Mouse (Mus musculus) ES-Bruce4 (cell line): ENCODE results near the gene Hoxc11.

Experiments
- CTCF ChIP-seq: IDR thresholded peaks from one replicate; pipeline ENCODE4 v1.8.1; 2011; ENCODE audit warnings: low read depth, low read length
- EP300 ChIP-seq: IDR thresholded peaks from 2 replicates; pipeline ENCODE4 v1.6.1; 2011; ENCODE audit warnings: low read depth, low read length; ENCODE audit not compliant: insufficient read depth
- POLR2A ChIP-seq: IDR thresholded peaks from one replicate; pipeline ENCODE4 v1.8.1; 2011; ENCODE audit warnings: low read length; ENCODE audit not compliant: insufficient read depth

DNA sequence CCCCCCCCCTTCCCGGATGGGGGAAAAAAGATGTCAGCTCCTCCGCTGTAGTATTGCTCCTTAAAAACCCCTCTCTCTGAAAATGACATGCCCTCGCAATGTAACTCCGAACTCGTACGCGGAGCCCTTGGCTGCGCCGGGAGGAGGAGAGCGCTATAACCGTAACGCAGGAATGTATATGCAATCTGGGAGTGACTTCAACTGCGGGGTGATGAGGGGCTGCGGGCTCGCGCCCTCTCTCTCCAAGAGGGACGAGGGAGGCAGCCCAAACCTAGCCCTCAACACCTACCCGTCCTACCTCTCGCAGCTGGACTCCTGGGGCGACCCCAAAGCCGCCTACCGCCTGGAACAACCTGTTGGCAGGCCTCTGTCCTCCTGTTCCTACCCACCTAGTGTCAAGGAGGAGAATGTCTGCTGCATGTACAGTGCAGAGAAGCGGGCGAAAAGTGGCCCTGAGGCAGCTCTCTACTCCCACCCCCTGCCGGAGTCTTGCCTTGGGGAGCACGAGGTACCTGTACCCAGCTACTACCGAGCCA, 12.6 kb downstream of the Hoxc11 start, which contains the start of gene Hoxc10:
- no peak for TF ChIP-seq CTCF
- TF ChIP-seq POLR2A, result no peak
- no peak for TF ChIP-seq EP300
